Mouse (Mus musculus): ENCODE results near the gene Rgs12. TPM values are rescaled to one million over a fixed set of nuclear protein-coding genes. Genes with fewer than 3 reads are reported as not detected.

Gene Rgs12
- total and polyA plus RNA-seq, 3 experiments = 13.1 to 26.2 (median 16.5) TPM

DNA sequence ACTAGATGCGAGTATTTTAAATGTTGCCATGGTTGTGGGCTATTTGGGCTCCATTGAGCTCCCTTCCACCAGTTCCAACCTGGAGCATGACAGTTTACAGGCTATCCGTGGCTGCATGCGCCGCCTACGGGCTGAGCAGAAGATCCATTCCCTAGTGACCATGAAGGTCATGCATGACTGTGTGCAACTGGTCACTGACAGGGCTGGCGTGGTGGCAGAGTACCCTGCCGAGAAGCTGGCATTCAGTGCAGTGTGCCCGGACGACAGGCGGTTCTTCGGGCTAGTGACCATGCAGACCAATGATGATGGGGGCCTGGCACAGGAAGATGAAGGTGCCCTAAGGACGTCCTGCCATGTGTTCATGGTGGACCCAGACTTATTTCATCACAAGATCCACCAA lies 16.3 kb downstream of the Rgs12 start:
- H3K36me3 ChIP-seq (ENCODE audit: control insufficient read depth, insufficient read depth, low read length) = peaks cover 3% of the 10 kb centered on the region; the same call in 1 of the 2 replicates
- WGBS = 96% methylated on average over 12 of the region's 12 CpGs
- intact Hi-C loops (cut with DNase I) = no loop called here
- peaks cover 13% of the 10 kb centered on the region for H3K4me1 ChIP-seq (ENCODE audit: control insufficient read depth, insufficient read depth, low read length)
- no peak overlapping the region for H3K9ac ChIP-seq (ENCODE audit: low read depth, low read length)
- 0 out of 2 replicates have a peak, but pooled peaks cover 2% of the 10 kb centered on the region for H3K79me2 ChIP-seq (replicated peaks; ENCODE audit: control insufficient read depth, insufficient read depth, low read length)
- H3K27ac ChIP-seq = no peak overlapping the region
- H3K27me3 ChIP-seq (ENCODE audit: control insufficient read depth, insufficient read depth, low read length) = no peaks in the 10 kb centered on the region
- DNase-seq = no peak
- no peak for TF ChIP-seq CTCF (IDR thresholded peaks at IDR 0.05)
- TF ChIP-seq POLR2A (IDR thresholded peaks at IDR 0.05; ENCODE audit: insufficient read depth, low read depth, low read length) = no peak
- no peak for TF ChIP-seq EP300 (IDR thresholded peaks at IDR 0.05; ENCODE audit: insufficient read depth, low read depth, low read length)
- no peak overlapping the region for H3K4me3 ChIP-seq

- Histone ChIP-seq H3K27me3 (ENCODE audit: control insufficient read depth, insufficient read depth, low read length) (no peaks in the 10 kb centered on the region), H3K4me1 (ENCODE audit: control insufficient read depth, insufficient read depth, low read length) (peaks cover 13% of the 10 kb centered on the region), H3K27ac (peak overlapping the region; percentile 83), H3K36me3 (ENCODE audit: control insufficient read depth, insufficient read depth, low read length) (peaks cover 3% of the 10 kb centered on the region; the same call in 1 of the 2 replicates), H3K9ac (ENCODE audit: low read depth, low read length) (no peak overlapping the region), H3K4me3 (no peak overlapping the region), H3K79me2 (replicated peaks; ENCODE audit: control insufficient read depth, insufficient read depth, low read length) (0 out of 2 replicates have a peak, but pooled peaks cover 2% of the 10 kb centered on the region)
- intact Hi-C loops (cut with DNase I) = loop anchor here (2.0 kb wide), 1 partner anchor 36 kb away; no protein-coding TSS in a partner anchor
- TF ChIP-seq CTCF (IDR thresholded peaks at IDR 0.05) (no peak), POLR2A (IDR thresholded peaks at IDR 0.05; ENCODE audit: insufficient read depth, low read depth, low read length) (peak; percentile 28; the same call in 1 of the 2 replicates), EP300 (IDR thresholded peaks at IDR 0.05; ENCODE audit: insufficient read depth, low read depth, low read length) (peak; percentile 74; the same call in 1 of the 2 replicates)
- WGBS = 40% methylated on average over 5 of the region's 5 CpGs
- peak in 1 of 2 experiments; percentile 66 for DNase-seq
Observed at GRCm38 (mm10) chr5:34968386-34968785, 19.1 kb downstream of the Rgs12 start.

DNA sequence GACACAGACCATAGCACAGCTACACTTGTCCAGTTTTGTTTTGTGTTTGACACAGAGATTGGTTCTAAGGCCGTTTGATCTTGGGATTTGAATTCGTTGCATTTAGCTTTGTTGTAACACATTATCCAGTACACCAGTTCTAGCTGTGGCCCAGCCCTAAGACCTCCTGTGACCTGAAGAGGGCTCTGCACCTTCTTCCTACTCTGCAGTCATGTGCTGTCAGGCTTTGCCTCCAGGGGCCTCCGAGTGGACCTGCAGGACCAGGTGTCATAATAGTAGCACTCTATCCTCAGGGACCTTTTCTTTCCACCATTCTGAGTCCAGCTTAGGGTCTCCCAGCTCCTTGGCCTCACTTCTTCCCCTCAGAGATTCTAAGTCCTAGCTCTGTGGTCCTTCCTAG lies 23.2 kb downstream of the Rgs12 start:
- Histone ChIP-seq H3K4me1 (ENCODE audit: control insufficient read depth, insufficient read depth, low read length) (peaks cover 26% of the 10 kb centered on the region), H3K36me3 (ENCODE audit: control insufficient read depth, insufficient read depth, low read length) (peaks cover 3% of the 10 kb centered on the region; the same call in 1 of the 2 replicates), H3K9ac (ENCODE audit: low read depth, low read length) (no peak overlapping the region), H3K4me3 (no peak overlapping the region), H3K27ac (peak overlapping the region; percentile 18), H3K79me2 (replicated peaks; ENCODE audit: control insufficient read depth, insufficient read depth, low read length) (0 out of 2 replicates have a peak, but pooled peaks cover 2% of the 10 kb centered on the region), H3K27me3 (ENCODE audit: control insufficient read depth, insufficient read depth, low read length) (no peaks in the 10 kb centered on the region)
- DNase-seq = no peak
- WGBS = 76% methylated on average over 3 of the region's 3 CpGs
- peak; percentile 21; the same call in 1 of the 2 replicates for TF ChIP-seq CTCF (IDR thresholded peaks at IDR 0.05)
- TF ChIP-seq EP300 (IDR thresholded peaks at IDR 0.05; ENCODE audit: insufficient read depth, low read depth, low read length) = no peak
- TF ChIP-seq POLR2A (IDR thresholded peaks at IDR 0.05; ENCODE audit: insufficient read depth, low read depth, low read length) = no peak
- intact Hi-C loops (cut with DNase I) = no loop called here

- Histone ChIP-seq H3K4me3 (0 out of 2 replicates have a peak overlapping the region, but pooled peaks have one; percentile 3), H3K79me2 (replicated peaks; ENCODE audit: control insufficient read depth, insufficient read depth, low read length) (0 out of 2 replicates have a peak, but pooled peaks cover 2% of the 10 kb centered on the region), H3K4me1 (ENCODE audit: control insufficient read depth, insufficient read depth, low read length) (peaks cover 24% of the 10 kb centered on the region), H3K27ac (peak overlapping the region; percentile 75), H3K9ac (ENCODE audit: low read depth, low read length) (0 out of 2 replicates have a peak overlapping the region, but pooled peaks have one; percentile 14), H3K36me3 (ENCODE audit: control insufficient read depth, insufficient read depth, low read length) (no peaks in the 10 kb centered on the region), H3K27me3 (ENCODE audit: control insufficient read depth, insufficient read depth, low read length) (no peaks in the 10 kb centered on the region)
- no peak for DNase-seq
- intact Hi-C loops (cut with DNase I) = no loop called here
- TF ChIP-seq EP300 (IDR thresholded peaks at IDR 0.05; ENCODE audit: insufficient read depth, low read depth, low read length) (no peak), POLR2A (IDR thresholded peaks at IDR 0.05; ENCODE audit: insufficient read depth, low read depth, low read length) (no peak), CTCF (IDR thresholded peaks at IDR 0.05) (no peak)
- WGBS = 56% methylated on average over 8 of the region's 8 CpGs
Observed at GRCm38 (mm10) chr5:34973560-34974317, 24.5 kb downstream of the Rgs12 start.

GRCm38 (mm10) chr5:34974773-34975443 lies 25.7 kb downstream of the Rgs12 start:
- H3K4me1 ChIP-seq (ENCODE audit: control insufficient read depth, insufficient read depth, low read length) = peaks cover 20% of the 10 kb centered on the region
- H3K79me2 ChIP-seq (replicated peaks; ENCODE audit: control insufficient read depth, insufficient read depth, low read length) = no peaks in the 10 kb centered on the region
- peak overlapping the region; percentile 75 for H3K27ac ChIP-seq
- TF ChIP-seq POLR2A (IDR thresholded peaks at IDR 0.05; ENCODE audit: insufficient read depth, low read depth, low read length) (no peak), EP300 (IDR thresholded peaks at IDR 0.05; ENCODE audit: insufficient read depth, low read depth, low read length) (no peak)
- intact Hi-C loops (cut with DNase I) = no loop called here
- 72% methylated on average over 11 of the region's 11 CpGs for WGBS
- no peak overlapping the region for H3K4me3 ChIP-seq
- no peak overlapping the region for H3K9ac ChIP-seq (ENCODE audit: low read depth, low read length)
- H3K27me3 ChIP-seq (ENCODE audit: control insufficient read depth, insufficient read depth, low read length) = no peaks in the 10 kb centered on the region
- H3K36me3 ChIP-seq (ENCODE audit: control insufficient read depth, insufficient read depth, low read length) = no peaks in the 10 kb centered on the region
- DNase-seq = no peak

All from heart, adult 2 months (tissue).